Mouse (Mus musculus): Measurements from ENCODE around the gene Frs3. TPM values are rescaled to one million over a fixed set of nuclear protein-coding genes. Genes with fewer than 3 reads are reported as not detected.

The Frs3 gene
- polyA plus RNA-seq (2014; fragmentation: Illumina TruSeq; extraction: RNeasy Lipid Tissue Mini Kit (QIAGEN cat#74804)), result 0.54 TPM

DNA sequence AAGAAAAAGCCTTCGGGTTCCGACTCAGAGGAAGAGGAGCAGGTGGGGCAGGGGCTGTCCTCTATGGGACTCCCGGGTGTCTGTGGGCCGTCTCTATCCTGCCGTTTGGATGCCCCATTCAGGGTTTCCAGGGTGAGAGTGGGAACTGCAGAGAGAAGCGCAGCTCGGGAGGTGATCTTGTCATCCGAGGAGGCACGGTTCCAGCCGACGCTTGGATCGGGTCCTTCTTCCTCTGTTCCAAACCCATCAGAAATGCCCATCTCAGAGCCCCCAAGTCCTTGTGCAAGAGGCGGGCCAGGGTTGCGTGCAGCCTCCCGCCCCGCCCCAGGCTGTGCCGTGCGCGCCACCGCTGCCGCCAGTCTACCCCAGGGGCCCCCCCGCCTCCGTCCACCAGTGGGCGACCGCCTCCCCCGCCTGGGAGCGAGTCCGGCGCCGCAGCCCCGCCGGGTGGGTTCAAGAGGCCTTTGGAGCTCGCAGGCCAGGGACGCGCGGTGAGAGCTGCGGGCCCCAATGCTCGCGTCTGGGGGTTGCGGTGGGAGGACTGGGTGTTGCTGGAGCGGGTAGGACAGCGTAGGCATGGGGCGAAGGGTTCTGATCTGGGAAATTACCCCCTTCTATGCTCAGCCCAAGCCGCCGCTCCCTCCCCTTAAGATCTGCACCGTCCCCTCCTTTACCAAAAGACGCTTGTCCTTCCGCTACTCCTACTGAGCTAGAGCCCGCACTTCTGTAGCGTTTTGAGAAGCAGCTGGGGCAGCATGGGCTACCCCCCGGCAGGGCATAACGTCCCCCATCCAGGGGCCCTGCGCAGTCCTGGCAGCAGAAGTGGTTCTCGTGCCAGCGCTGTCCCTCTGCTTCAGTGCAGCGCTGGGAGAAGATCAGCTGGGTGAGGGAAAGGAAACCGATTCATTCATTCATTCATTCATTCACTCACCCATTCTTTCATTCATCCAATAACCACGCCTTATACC lies at the start of gene Frs3:
TSS of gene Frs3 (plus strand) at position 423 of the 968 bp plus-strand sequence.

DNA sequence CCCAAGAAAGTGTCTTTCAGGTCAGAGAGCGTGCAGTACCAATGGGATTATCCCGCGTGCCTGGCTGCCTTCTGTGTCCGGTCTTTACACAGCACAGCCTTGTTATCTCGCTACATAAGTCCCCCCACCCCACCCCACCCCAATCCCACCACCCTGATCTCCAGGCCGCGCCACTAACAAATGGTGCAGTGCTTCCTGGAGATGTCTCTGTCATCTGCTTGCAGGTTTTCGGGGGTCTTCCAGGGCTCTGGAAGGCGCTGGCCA lies 554 bp upstream of the Frs3 start, which contains the start of gene Tomm6:
TSS of gene Tomm6 (minus strand) at position 43 of the 264 bp plus-strand sequence.

DNA sequence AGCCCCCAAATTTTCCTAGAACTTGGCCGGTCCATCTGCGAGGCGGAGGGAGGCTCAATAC lies 5.4 kb downstream of the Frs3 start, which contains the start of gene Gm21981:
TSS of gene Gm21981 (minus strand) at position 14 of the 61 bp plus-strand sequence.

GRCm38 (mm10) chr17:47694503-47695336 lies 5.9 kb downstream of the Frs3 start, which contains the start of gene Prickle4:
Gene Prickle4 (minus strand): TSS chr17:47694736.

DNA sequence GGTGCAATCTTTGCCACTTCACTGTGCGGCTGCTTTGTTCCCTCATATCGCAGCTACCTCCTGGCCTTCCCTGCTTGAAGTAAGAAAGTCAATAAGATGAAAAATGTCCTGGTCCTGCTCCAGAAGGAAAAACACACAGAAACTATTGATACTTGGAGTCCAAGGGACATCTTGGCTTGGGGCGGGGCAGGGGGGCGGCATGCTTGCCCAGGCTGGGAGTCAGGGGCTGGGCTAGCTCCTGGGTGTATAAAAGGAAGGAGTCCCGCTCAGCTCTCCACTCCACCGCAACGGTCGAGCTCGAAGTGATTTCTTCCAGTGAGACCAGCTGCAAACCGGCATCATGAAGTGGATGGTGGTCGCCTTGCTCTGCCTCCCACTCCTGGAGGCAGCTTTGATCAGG lies 37.7 kb downstream of the Frs3 start, which contains the start of gene Pgc:
TSS of gene Pgc (plus strand) at position 277 of the 400 bp plus-strand sequence.

GRCm38 (mm10) chr17:47736856-47737255 lies 48.0 kb downstream of the Frs3 start, which contains the start of gene Tfeb:
Gene Tfeb (plus strand): TSS chr17:47737030.

Other genes starting within 250 kb of the Frs3 start
- gene Taf8, start 186.7 kb upstream of the Frs3 start, polyA plus RNA-seq (2014; fragmentation: Illumina TruSeq; extraction: RNeasy Lipid Tissue Mini Kit (QIAGEN cat#74804)), result 5.6 TPM
- gene Ccnd3, start 184.0 kb upstream of the Frs3 start, polyA plus RNA-seq (2014; fragmentation: Illumina TruSeq; extraction: RNeasy Lipid Tissue Mini Kit (QIAGEN cat#74804)), result 3.6 TPM
- 1.9 TPM for gene Bysl, start 77.5 kb upstream of the Frs3 start, polyA plus RNA-seq (2014; fragmentation: Illumina TruSeq; extraction: RNeasy Lipid Tissue Mini Kit (QIAGEN cat#74804))
- gene Med20, start 77.4 kb upstream of the Frs3 start, polyA plus RNA-seq (2014; fragmentation: Illumina TruSeq; extraction: RNeasy Lipid Tissue Mini Kit (QIAGEN cat#74804)), result 11.3 TPM
- gene Gm20517, start 77.4 kb upstream of the Frs3 start, polyA plus RNA-seq (2014; fragmentation: Illumina TruSeq; extraction: RNeasy Lipid Tissue Mini Kit (QIAGEN cat#74804)), result 0.66 TPM
- 7.5 TPM for gene Usp49, start 58.3 kb upstream of the Frs3 start, polyA plus RNA-seq (2014; fragmentation: Illumina TruSeq; extraction: RNeasy Lipid Tissue Mini Kit (QIAGEN cat#74804))
- 13.8 TPM for gene Tomm6, start 644 bp upstream of the Frs3 start, polyA plus RNA-seq (2014; fragmentation: Illumina TruSeq; extraction: RNeasy Lipid Tissue Mini Kit (QIAGEN cat#74804))
- gene Gm21981, start 5.4 kb downstream of the Frs3 start, polyA plus RNA-seq (2014; fragmentation: Illumina TruSeq; extraction: RNeasy Lipid Tissue Mini Kit (QIAGEN cat#74804)), result not detected
- not detected for gene Prickle4, start 5.7 kb downstream of the Frs3 start, polyA plus RNA-seq (2014; fragmentation: Illumina TruSeq; extraction: RNeasy Lipid Tissue Mini Kit (QIAGEN cat#74804))
- not detected for gene Pgc, start 37.8 kb downstream of the Frs3 start, polyA plus RNA-seq (2014; fragmentation: Illumina TruSeq; extraction: RNeasy Lipid Tissue Mini Kit (QIAGEN cat#74804))
- not detected for gene Tfeb, start 48.0 kb downstream of the Frs3 start, polyA plus RNA-seq (2014; fragmentation: Illumina TruSeq; extraction: RNeasy Lipid Tissue Mini Kit (QIAGEN cat#74804))
- not detected for gene Mdfi, start 145.7 kb downstream of the Frs3 start, polyA plus RNA-seq (2014; fragmentation: Illumina TruSeq; extraction: RNeasy Lipid Tissue Mini Kit (QIAGEN cat#74804))
- gene Foxp4, start 235.6 kb downstream of the Frs3 start, polyA plus RNA-seq (2014; fragmentation: Illumina TruSeq; extraction: RNeasy Lipid Tissue Mini Kit (QIAGEN cat#74804)), result 0.20 TPM

Data from ovary, adult 10 weeks (tissue).